Mouse (Mus musculus) adrenal gland, postnatal 25 days (tissue): Measurements from ENCODE around the gene Fhl1. TPM values are rescaled to one million over a fixed set of nuclear protein-coding genes. Genes with fewer than 3 reads are reported as not detected.

Experiments
- DNase-seq: peaks from one replicate; pipeline ENCODE4 v3.0.0; 2021; ENCODE audit warnings: mixed read lengths
- total RNA-seq: library from RNA; stranded (reverse); gene quantifications from 2 replicates; pipeline ENCODE4 v1.2.3, GENCODE M21; 2021

The Fhl1 gene
- total RNA-seq, 1 experiment from 2014 or later, result 30.6 TPM

GRCm38 (mm10) chrX:56752144-56752543 is 20.6 kb downstream of the Fhl1 start:
- DNase-seq, result no peak

GRCm38 (mm10) chrX:56753317-56754289 is 22.0 kb downstream of the Fhl1 start:
- no peak for DNase-seq

- DNase-seq, result peak; percentile 16
These were observed 24.1 kb downstream of the Fhl1 start for GRCm38 (mm10) chrX:56755646-56756045.

GRCm38 (mm10) chrX:56756352-56756751 is 24.8 kb downstream of the Fhl1 start:
- no peak for DNase-seq

DNA sequence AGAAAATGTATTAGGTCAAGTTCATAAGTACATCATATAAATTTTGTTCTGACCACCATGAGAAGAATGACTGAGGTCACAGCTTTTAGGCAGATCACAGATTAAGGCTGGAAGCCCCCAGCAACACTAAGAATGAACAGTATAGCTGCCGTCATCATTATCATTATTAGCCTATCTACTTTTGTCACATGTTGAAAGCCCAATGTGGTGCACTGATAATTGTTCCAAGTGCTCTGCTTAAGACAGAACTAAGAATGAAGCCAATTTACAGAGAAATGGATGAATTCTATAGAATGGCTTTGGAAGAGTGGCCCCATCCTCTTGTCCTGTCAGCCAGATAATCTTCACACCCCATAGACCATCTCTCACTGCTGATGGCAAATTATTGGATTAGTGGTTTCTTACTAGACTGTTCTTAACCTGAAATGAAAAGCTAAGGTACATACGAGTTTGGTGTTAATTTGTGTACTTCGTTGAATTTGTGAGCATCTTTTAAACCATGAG is 28.7 kb downstream of the Fhl1 start:
- no peak for DNase-seq

- no peak for DNase-seq
These were observed 38.3 kb downstream of the Fhl1 start for GRCm38 (mm10) chrX:56769838-56770237.

GRCm38 (mm10) chrX:56771751-56772150 is 40.2 kb downstream of the Fhl1 start:
- no peak for DNase-seq

DNA sequence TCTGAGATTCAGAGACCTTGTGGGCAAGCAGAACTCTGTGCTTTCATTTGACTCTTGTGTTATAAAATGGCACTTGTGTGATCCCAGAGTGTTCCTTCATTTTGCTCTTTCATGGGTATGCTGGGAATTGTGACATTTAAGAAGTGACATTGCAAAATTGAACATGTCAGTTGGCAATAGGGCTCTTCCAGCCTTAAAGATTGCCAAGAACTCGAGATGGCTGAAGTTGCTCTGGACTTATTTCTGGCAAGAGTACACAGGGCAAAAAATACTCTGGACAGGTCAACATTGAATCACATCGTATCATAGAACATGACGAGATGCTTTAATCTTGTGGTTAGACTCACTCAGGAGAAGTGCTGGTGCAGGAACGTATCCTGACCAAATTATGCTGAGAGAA is 41.7 kb downstream of the Fhl1 start:
- DNase-seq, result no peak

- no peak for DNase-seq
These were observed 54.9 kb downstream of the Fhl1 start for GRCm38 (mm10) chrX:56786281-56787061.

- DNase-seq, result no peak
These were observed 55.9 kb downstream of the Fhl1 start for GRCm38 (mm10) chrX:56787486-56787885.

DNA sequence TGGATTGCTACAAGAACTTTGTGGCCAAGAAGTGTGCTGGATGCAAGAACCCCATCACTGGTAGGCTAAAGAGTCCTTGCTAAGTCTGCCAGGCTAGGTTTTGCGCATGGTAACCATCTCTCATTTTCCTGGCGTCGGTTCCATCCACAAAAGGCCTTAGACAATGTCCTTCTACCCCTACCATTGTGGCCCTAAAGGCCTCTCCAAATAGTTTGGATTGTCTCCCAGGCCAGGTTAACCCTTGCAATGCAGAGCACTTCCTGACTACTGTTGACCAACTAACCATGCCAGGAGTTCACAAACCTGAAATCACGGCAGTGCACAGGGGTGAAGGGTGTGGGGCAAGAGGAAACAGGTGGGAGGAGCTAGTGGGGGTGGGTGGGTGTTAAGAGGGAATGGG is 59.0 kb downstream of the Fhl1 start:
- DNase-seq, result no peak

DNA sequence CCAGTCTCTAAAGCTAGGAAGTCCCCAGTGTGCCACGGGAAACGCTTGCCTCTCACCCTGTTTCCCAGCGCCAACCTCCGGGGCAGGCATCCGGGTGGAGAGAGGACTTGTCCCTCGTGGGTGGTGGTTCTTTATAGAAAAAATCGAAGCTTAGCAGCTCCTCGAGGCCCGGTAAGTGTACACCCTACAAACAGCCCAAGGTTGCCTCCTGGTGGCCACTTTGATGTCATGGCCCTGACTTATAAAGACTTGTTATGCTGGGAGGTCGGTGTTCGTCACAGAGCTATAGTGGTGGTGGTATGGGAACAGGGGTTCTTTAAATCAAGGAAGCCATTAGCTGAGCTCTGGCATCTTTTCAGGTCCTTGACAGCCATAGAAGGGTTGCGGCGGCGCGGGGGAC is 59.7 kb downstream of the Fhl1 start:
- DNase-seq, result peak; percentile 58

DNA sequence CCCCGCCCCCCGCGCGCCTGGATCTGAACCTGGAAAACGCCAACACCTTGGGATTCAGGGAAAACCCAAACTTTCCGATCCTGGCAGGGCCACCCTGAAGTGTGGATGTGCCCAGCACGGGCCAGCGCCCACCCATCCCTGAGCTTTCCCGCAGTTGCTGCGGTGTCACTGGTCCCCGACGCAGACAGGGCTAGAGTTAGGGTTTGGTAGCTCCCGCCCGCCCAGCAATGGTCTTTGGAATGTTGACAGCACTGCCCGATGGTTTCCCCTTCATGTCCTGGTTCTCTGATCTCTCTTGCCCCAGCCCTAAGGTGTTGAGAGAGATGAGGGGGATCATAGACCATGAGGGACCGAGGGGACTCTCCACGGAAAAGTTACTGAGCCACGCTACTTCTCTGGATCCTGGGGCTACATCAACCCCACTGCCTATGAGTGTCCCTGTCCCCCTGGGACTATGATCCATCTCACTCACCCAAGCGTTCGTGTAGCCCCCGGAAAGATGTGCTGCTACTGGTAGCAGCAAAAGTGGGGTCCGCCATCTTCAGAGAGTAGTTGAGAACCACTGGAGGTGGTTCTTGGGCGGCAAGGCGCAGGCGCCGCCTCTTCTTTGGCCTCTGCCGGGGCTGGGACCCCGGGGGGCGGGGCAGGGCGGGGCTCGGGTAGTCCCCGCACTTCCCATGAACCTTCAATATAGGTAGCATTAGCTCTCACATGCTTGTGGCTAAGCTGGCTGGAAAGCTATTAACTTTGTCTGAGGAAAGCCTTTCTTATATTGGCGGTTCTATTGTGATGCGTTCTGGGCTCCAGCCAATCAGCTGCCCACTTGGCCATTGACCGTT is 90.4 kb downstream of the Fhl1 start, which contains the start of gene Map7d3:
Gene Map7d3 (minus strand): TSS at position 562 of the 839 bp plus-strand sequence.
- DNase-seq, result peak; percentile 27

- DNase-seq, result no peak
These were observed 95.9 kb downstream of the Fhl1 start for GRCm38 (mm10) chrX:56827492-56827891.

DNA sequence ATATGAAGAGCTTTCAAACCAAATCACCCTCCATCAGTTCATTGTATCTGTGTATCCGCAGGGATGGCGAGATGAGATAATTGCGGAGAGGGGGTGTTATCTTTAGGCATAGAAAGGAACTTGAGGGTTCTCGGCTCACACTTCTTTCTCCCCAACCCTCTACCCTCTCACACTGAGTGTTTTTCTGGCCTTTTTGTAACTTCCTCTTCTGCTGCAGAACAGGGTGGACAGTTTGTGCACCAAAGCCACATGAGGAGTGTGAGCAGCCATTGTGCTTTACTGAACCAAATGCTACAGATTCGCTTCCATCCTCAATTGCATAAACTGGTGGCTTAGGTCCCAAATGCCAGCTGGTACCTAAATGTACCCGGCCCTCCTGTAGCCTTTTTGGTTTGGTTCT is 104.3 kb downstream of the Fhl1 start:
- no peak for DNase-seq

DNA sequence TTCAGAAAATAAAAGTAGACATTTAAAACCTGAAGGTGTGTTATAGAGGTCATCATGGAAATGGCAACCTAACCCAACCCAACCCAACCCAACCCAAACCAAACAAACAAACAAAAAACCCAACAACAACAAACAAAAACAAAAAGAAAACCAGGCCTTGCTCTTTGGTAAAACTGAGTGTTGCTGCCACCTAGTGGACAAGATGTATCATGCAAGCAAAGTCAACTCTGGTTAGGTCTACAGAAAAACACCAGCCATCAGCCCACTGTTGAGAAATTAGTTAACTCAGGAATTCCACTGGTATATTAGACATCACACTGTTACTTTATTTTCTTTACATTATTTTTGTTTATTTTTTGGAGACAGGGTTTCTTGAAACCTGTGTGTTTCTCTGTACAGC is 107.8 kb downstream of the Fhl1 start:
- DNase-seq, result no peak

DNA sequence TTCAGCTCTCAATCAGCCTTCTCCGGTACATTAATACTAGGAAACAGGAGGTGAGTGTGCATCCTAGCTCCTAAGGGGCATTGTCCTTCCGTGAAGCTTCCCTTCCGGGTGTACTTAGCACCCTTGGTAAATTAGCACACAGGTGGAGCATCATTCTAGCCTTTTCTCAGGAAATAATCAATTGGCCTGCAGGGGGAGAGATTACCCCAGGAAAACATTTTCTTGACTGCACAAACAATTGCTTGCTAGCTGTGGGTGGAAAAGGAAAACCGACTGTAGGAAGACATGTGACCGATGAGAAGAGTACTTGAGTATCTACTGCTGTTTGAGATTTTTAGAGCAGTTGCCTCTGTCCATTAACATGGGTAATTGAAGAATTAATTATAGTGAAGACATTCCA is 109.7 kb downstream of the Fhl1 start:
- DNase-seq, result no peak

Other genes with a start within 250 kb of the Fhl1 start
- gene Gm10477, start 207.0 kb upstream of the Fhl1 start, total RNA-seq, result not detected in 2 replicates
- not detected in 2 replicates for gene Gm648, start 182.2 kb upstream of the Fhl1 start, total RNA-seq
- 28.6 and 31.7 TPM in 2 replicates for gene Mmgt1, start 133.7 kb upstream of the Fhl1 start, total RNA-seq
- 25.7 and 29.0 TPM in 2 replicates for gene Slc9a6, start 122.0 kb upstream of the Fhl1 start, total RNA-seq
- 1.3 and 1.5 TPM in 2 replicates for gene Map7d3, start 90.5 kb downstream of the Fhl1 start, total RNA-seq
- gene Adgrg4, start 138.4 kb downstream of the Fhl1 start, total RNA-seq, result not detected in 2 replicates